Mouse (Mus musculus) MEL (cell line): ENCODE measurements around the gene Rwdd1. TPM values are rescaled to one million over a fixed set of nuclear protein-coding genes. Genes with fewer than 3 reads are reported as not detected.

Source experiments
- DNase-seq: peaks from one replicate; pipeline ENCODE4 v3.0.0; 2011; ENCODE audit warnings: low read depth, low spot score
- H3K27ac ChIP-seq: 2 replicates; pipeline ENCODE4 v1.5.1; 2012; ENCODE audit warnings: low read depth, mild to moderate bottlenecking, control low read depth, low read length, moderate library complexity; ENCODE audit not compliant: control insufficient read depth
- H3K27me3 ChIP-seq, 2 experiments: fragments of 150-350 bp in 1 of 2; sonication (generic) in 1 of 2; 2 replicates each; pipeline ENCODE4 v1.6.1; 2012; ENCODE audit warnings: low read length in 2 of 2, mild to moderate bottlenecking in 2 of 2, improper control_type of control experiment in 1 of 2, moderate library complexity in 1 of 2; ENCODE audit not compliant: insufficient read depth in 2 of 2, control insufficient read depth in 1 of 2
- H3K36me3 ChIP-seq, 2 experiments: 2 replicates each; pipeline ENCODE4 v1.6.1; 2012 to 2014; ENCODE audit warnings: low read length in 2 of 2, improper control_type of control experiment in 1 of 2, inconsistent platforms in 1 of 2, mild to moderate bottlenecking in 1 of 2; ENCODE audit not compliant: insufficient read depth in 2 of 2, control insufficient read depth in 1 of 2
- H3K4me1 ChIP-seq, 2 experiments: fragments of 150-350 bp in 1 of 2; sonication (generic) in 1 of 2; 2 replicates each; pipeline ENCODE4 v1.6.1; 2012; ENCODE audit warnings: low read length in 2 of 2, improper control_type of control experiment in 1 of 2, mild to moderate bottlenecking in 1 of 2; ENCODE audit not compliant: insufficient read depth in 2 of 2, control insufficient read depth in 1 of 2
- H3K4me3 ChIP-seq, 2 experiments: fragments of 150-350 bp in 1 of 2; sonication (generic) in 1 of 2; 2 replicates each; pipeline ENCODE4 v1.5.1; 2012; ENCODE audit warnings: low read depth in 2 of 2, low read length in 2 of 2, mild to moderate bottlenecking in 2 of 2, moderate library complexity in 2 of 2, control low read depth in 1 of 2, improper control_type of control experiment in 1 of 2; ENCODE audit not compliant: control insufficient read depth in 1 of 2, insufficient read depth in 1 of 2
- H3K79me2 ChIP-seq: 2 replicates; pipeline ENCODE4 v1.6.1; 2012; ENCODE audit warnings: mild to moderate bottlenecking, low read length, moderate library complexity; ENCODE audit not compliant: control insufficient read depth, poor library complexity, insufficient read depth
- H3K9ac ChIP-seq: 2 replicates; pipeline ENCODE4 v1.6.1; 2012; ENCODE audit warnings: low read depth, mild to moderate bottlenecking, control low read depth, low read length, moderate library complexity; ENCODE audit not compliant: control insufficient read depth, poor library complexity, severe bottlenecking
- H3K9me3 ChIP-seq: fragments of 150-350 bp; sonication (generic); replicated peaks from 2 replicates; pipeline ENCODE4 v1.6.1; 2012; ENCODE audit warnings: mild to moderate bottlenecking, low read length, improper control_type of control experiment, moderate library complexity; ENCODE audit not compliant: insufficient read depth
- BHLHE40 ChIP-seq: IDR thresholded peaks from 2 replicates; pipeline ENCODE4 v1.6.1; 2012; ENCODE audit warnings: low read depth, mild to moderate bottlenecking, inconsistent platforms, low read length, improper control_type of control experiment, borderline replicate concordance
- CHD2 ChIP-seq: IDR thresholded peaks from 2 replicates; pipeline ENCODE4 v1.6.1; 2011; ENCODE audit warnings: low read length, improper control_type of control experiment
- CTCF ChIP-seq, 3 experiments: IDR thresholded peaks in 2 of 3; conservative IDR thresholded peaks in 1 of 3; 2 replicates each; pipeline ENCODE4 v1.5.1; 2011 to 2012; ENCODE audit warnings: low read length in 3 of 3, low read depth in 2 of 3, mild to moderate bottlenecking in 2 of 3, improper control_type of control experiment in 1 of 3, inconsistent platforms in 1 of 3, mixed read lengths in 1 of 3, moderate library complexity in 1 of 3; ENCODE audit not compliant: control insufficient read depth in 1 of 3, insufficient read depth in 1 of 3, poor library complexity in 1 of 3, severe bottlenecking in 1 of 3
- E2F4 ChIP-seq: IDR thresholded peaks from 2 replicates; pipeline ENCODE4 v1.6.1; 2011; ENCODE audit warnings: low read depth, low read length, improper control_type of control experiment, borderline replicate concordance
- ELF1 ChIP-seq: IDR thresholded peaks from 2 replicates; pipeline ENCODE4 v1.6.1; 2014; ENCODE audit warnings: low read depth, mild to moderate bottlenecking, inconsistent platforms, low read length, improper control_type of control experiment, moderate library complexity
- EP300 ChIP-seq, 2 experiments: IDR thresholded peaks; 2 replicates each; pipeline ENCODE4 v1.6.1; 2011; ENCODE audit warnings: improper control_type of control experiment in 2 of 2, low read length in 2 of 2, low read depth in 1 of 2, mild to moderate bottlenecking in 1 of 2
- HCFC1 ChIP-seq: IDR thresholded peaks from 2 replicates; pipeline ENCODE4 v1.6.1; 2012; ENCODE audit warnings: low read depth, mild to moderate bottlenecking, inconsistent platforms, low read length, improper control_type of control experiment, moderate library complexity
- JUND ChIP-seq: IDR thresholded peaks from 2 replicates; pipeline ENCODE4 v1.6.1; 2011; ENCODE audit warnings: low read depth, mild to moderate bottlenecking, improper control_type of control experiment, low read length
- KAT2A ChIP-seq: conservative IDR thresholded peaks from 2 replicates; pipeline ENCODE4 v1.6.1; 2012; ENCODE audit warnings: low read depth, low read length, improper control_type of control experiment, inconsistent platforms
- MAFK ChIP-seq: IDR thresholded peaks from 2 replicates; pipeline ENCODE4 v1.6.1; 2011; ENCODE audit warnings: low read depth, mild to moderate bottlenecking, low read length, improper control_type of control experiment, borderline replicate concordance
- MAZ ChIP-seq: IDR thresholded peaks from 2 replicates; pipeline ENCODE4 v1.6.1; 2012; ENCODE audit warnings: low read depth, mild to moderate bottlenecking, inconsistent platforms, low read length, improper control_type of control experiment
- MYC ChIP-seq: IDR thresholded peaks from 2 replicates; pipeline ENCODE4 v1.6.1; 2011; ENCODE audit warnings: low read depth, mild to moderate bottlenecking, low read length, improper control_type of control experiment, moderate library complexity
- POLR2AphosphoS5 ChIP-seq: IDR thresholded peaks from 2 replicates; pipeline ENCODE4 v1.6.1; 2012; ENCODE audit warnings: low read depth, borderline replicate concordance, mild to moderate bottlenecking, inconsistent platforms, low read length, moderate library complexity, mixed read lengths
- SMC3 ChIP-seq: IDR thresholded peaks from 2 replicates; pipeline ENCODE4 v1.6.1; 2011; ENCODE audit warnings: low read depth, low read length, improper control_type of control experiment
- TBP ChIP-seq: IDR thresholded peaks from 2 replicates; pipeline ENCODE4 v1.8.0; 2011; ENCODE audit warnings: low read depth, low read length, improper control_type of control experiment
- USF2 ChIP-seq, 2 experiments: IDR thresholded peaks; 2 replicates each; pipeline ENCODE4 v1.6.1; 2011 to 2012; ENCODE audit warnings: improper control_type of control experiment in 2 of 2, low read length in 2 of 2, borderline replicate concordance in 1 of 2, inconsistent platforms in 1 of 2, low read depth in 1 of 2, mild to moderate bottlenecking in 1 of 2; ENCODE audit not compliant: insufficient read depth in 1 of 2
- ZKSCAN1 ChIP-seq: IDR thresholded peaks from 2 replicates; pipeline ENCODE4 v1.6.1; 2012; ENCODE audit warnings: low read depth, mild to moderate bottlenecking, inconsistent platforms, low read length, improper control_type of control experiment, moderate library complexity
- ZMIZ1 ChIP-seq: IDR thresholded peaks from 2 replicates; pipeline ENCODE4 v1.6.1; 2012; ENCODE audit warnings: low read depth, mild to moderate bottlenecking, inconsistent platforms, low read length, improper control_type of control experiment, moderate library complexity
- polyA plus RNA-seq, 2 experiments: library from polyadenylated mRNA; stranded (reverse) in 1 of 2; unstranded in 1 of 2; fragments of >175 nt in 1 of 2; fragments of >200 nt in 1 of 2; gene quantifications; 2 replicates each; pipeline versions ENCODE4 v1.2.1 to v1.2.4; 2012; ENCODE audit warnings: low replicate concordance in 2 of 2, low read depth in 1 of 2; ENCODE audit not compliant: insufficient read length in 2 of 2, insufficient read depth in 1 of 2, missing spikeins in 1 of 2
- total RNA-seq: library from RNA; depleted of rRNA; stranded (reverse); fragments of 300-350 nt; gene quantifications from 2 replicates; pipeline ENCODE4 v1.2.3, GENCODE M21; 2012

The Rwdd1 gene
- total and polyA plus RNA-seq, 3 experiments, result 114 to 137 TPM; not detected in 1

GRCm38 (mm10) chr10:34036587-34036986, 17.2 kb upstream of the Rwdd1 start (continued):
- no peak for TF ChIP-seq MAZ

GRCm38 (mm10) chr10:34033630-34034305, 14.3 kb upstream of the Rwdd1 start:
- H3K9me3 ChIP-seq, result no peaks in the 10 kb centered on the region
- H3K4me3 ChIP-seq, result no peak overlapping the region
- no peaks in the 10 kb centered on the region for H3K79me2 ChIP-seq
- no peak for TF ChIP-seq CHD2
- no peak for TF ChIP-seq ZMIZ1
- TF ChIP-seq HCFC1, result no peak
- no peak for TF ChIP-seq E2F4
- no peak for TF ChIP-seq EP300 (IDR thresholded peaks at IDR 0.05; ENCODE audit: low read depth in 1 of 2, low read length in 2 of 2)
- no peak for TF ChIP-seq KAT2A
- TF ChIP-seq TBP, result no peak
- TF ChIP-seq, all 39 proteins: peak for 0
- H3K4me1 ChIP-seq, result no peaks in the 10 kb centered on the region
- DNase-seq, result no peak
- H3K27ac ChIP-seq, result no peak overlapping the region
- no peak overlapping the region for H3K9ac ChIP-seq
- peaks cover 2 to 7% of the 10 kb centered on the region in 2 experiments for H3K27me3 ChIP-seq
- H3K36me3 ChIP-seq, result no peaks in the 10 kb centered on the region

- H3K79me2 ChIP-seq, result no peaks in the 10 kb centered on the region
- H3K9me3 ChIP-seq, result no peaks in the 10 kb centered on the region
- no peaks in the 10 kb centered on the region for H3K36me3 ChIP-seq
- no peak for DNase-seq
- H3K27me3 ChIP-seq, result peaks cover 2 to 6% of the 10 kb centered on the region in 2 experiments
- H3K27ac ChIP-seq, result no peak overlapping the region
- H3K4me3 ChIP-seq, result no peak overlapping the region
- TF ChIP-seq ZKSCAN1 (no peak), JUND (no peak), BHLHE40 (no peak), MYC (no peak), POLR2AphosphoS5 (no peak), HCFC1 (no peak), MAFK (no peak), ZMIZ1 (no peak), CTCF (IDR thresholded peaks at IDR 0.05 in 2 of 3, conservative IDR thresholded peaks at IDR 0.05 in 1 of 3; ENCODE audit: control insufficient read depth in 1 of 3, insufficient read depth in 1 of 3, low read depth in 2 of 3, low read length in 3 of 3, poor library complexity in 1 of 3, severe bottlenecking in 1 of 3) (no peak), USF2 (IDR thresholded peaks at IDR 0.05; ENCODE audit: borderline replicate concordance in 1 of 2, insufficient read depth in 1 of 2, low read depth in 1 of 2, low read length in 2 of 2) (no peak), SMC3 (no peak), ELF1 (no peak)
- H3K9ac ChIP-seq, result no peak overlapping the region
- no peaks in the 10 kb centered on the region for H3K4me1 ChIP-seq
Observed at GRCm38 (mm10) chr10:34030322-34030721, 10.9 kb upstream of the Rwdd1 start.
